Mouse (Mus musculus) midbrain, embryonic 12.5 days (tissue): ENCODE measurements at regions not wholly inside any gene's neighbourhood (a gene's known extent, or its start where the extent isn't known, plus 50 kb on each side); places are given as distances from the start of the nearest gene placed in this dataset.

Experiments used
- ATAC-seq: fragments of 200-750 bp; cut with Nextera tagmentation; 2 replicates; pipeline ENCODE4 v1.8.0; 2017; ENCODE audit warnings: low read depth, moderate TSS enrichment, moderate library complexity; ENCODE audit not compliant: low FRiP score
- H3K27ac ChIP-seq: fragments of 300-500 bp; sonication (generic); replicated peaks from 2 replicates; pipeline ENCODE4 v1.5.1; 2016; ENCODE audit warnings: mild to moderate bottlenecking
- H3K27me3 ChIP-seq: fragments of 300-500 bp; sonication (generic); 2 replicates; pipeline ENCODE4 v1.6.1; 2016; ENCODE audit warnings: mild to moderate bottlenecking
- H3K36me3 ChIP-seq: fragments of 300-500 bp; sonication (generic); 2 replicates; pipeline ENCODE4 v1.6.1; 2016
- H3K4me1 ChIP-seq: fragments of 300-500 bp; sonication (generic); 2 replicates; pipeline ENCODE4 v1.6.1; 2016
- H3K4me2 ChIP-seq: fragments of 300-500 bp; sonication (generic); replicated peaks from 2 replicates; pipeline ENCODE4 v1.6.1; 2016; ENCODE audit warnings: mild to moderate bottlenecking, moderate library complexity
- H3K4me3 ChIP-seq: fragments of 300-500 bp; sonication (generic); 2 replicates; pipeline ENCODE4 v1.5.1; 2016; ENCODE audit warnings: mild to moderate bottlenecking
- H3K9ac ChIP-seq: fragments of 300-500 bp; sonication (generic); replicated peaks from 2 replicates; pipeline ENCODE4 v1.6.1; 2016; ENCODE audit warnings: mild to moderate bottlenecking, moderate library complexity
- H3K9me3 ChIP-seq: fragments of 300-500 bp; sonication (generic); 2 replicates; pipeline ENCODE4 v1.6.1; 2016; ENCODE audit warnings: mild to moderate bottlenecking
- WGBS: fragments of 180-500 bp; shearing (Covaris S2); methylation state at CpG from one replicate; pipeline ENCODE4 v1.1.7; 2016; 5-methylcytosine and 5-hydroxymethylcytosine counted together

GRCm38 (mm10) chr10:117533541-117534386 is 95.5 kb upstream of the Cpm start:
- no peaks in the 10 kb centered on the region for H3K27me3 ChIP-seq
- H3K4me3 ChIP-seq: no peak overlapping the region
- 88% methylated on average over 8 of the region's 8 CpGs for WGBS
- H3K9ac ChIP-seq: no peak overlapping the region
- H3K4me2 ChIP-seq: no peak overlapping the region
- no peak for ATAC-seq
- no peak overlapping the region for H3K27ac ChIP-seq
- H3K36me3 ChIP-seq: no peaks in the 10 kb centered on the region
- H3K9me3 ChIP-seq: no peaks in the 10 kb centered on the region
- H3K4me1 ChIP-seq: no peaks in the 10 kb centered on the region

GRCm38 (mm10) chr10:117532750-117533540 is 96.4 kb upstream of the Cpm start:
- H3K4me1 ChIP-seq: no peaks in the 10 kb centered on the region
- H3K36me3 ChIP-seq: no peaks in the 10 kb centered on the region
- WGBS: 93% methylated on average over 1 of the region's 1 CpGs
- H3K27me3 ChIP-seq: no peaks in the 10 kb centered on the region
- H3K9ac ChIP-seq: no peak overlapping the region
- no peaks in the 10 kb centered on the region for H3K9me3 ChIP-seq
- no peak overlapping the region for H3K4me3 ChIP-seq
- no peak overlapping the region for H3K27ac ChIP-seq
- no peak overlapping the region for H3K4me2 ChIP-seq
- ATAC-seq: no peak

- ATAC-seq: no peak
- no peak overlapping the region for H3K9ac ChIP-seq
- WGBS: 86% methylated on average over 17 of the region's 17 CpGs
Observed at GRCm38 (mm10) chr10:117531798-117532747, 97.2 kb upstream of the Cpm start.

GRCm38 (mm10) chr10:117530859-117531602 is 98.3 kb upstream of the Cpm start:
- Histone ChIP-seq H3K4me3 (no peak overlapping the region), H3K27me3 (no peaks in the 10 kb centered on the region), H3K9me3 (no peaks in the 10 kb centered on the region), H3K27ac (no peak overlapping the region), H3K4me1 (no peaks in the 10 kb centered on the region), H3K4me2 (no peak overlapping the region), H3K9ac (no peak overlapping the region), H3K36me3 (no peaks in the 10 kb centered on the region)
- ATAC-seq: no peak
- WGBS: 83% methylated on average over 10 of the region's 10 CpGs

More at GRCm38 (mm10) chr10:117531798-117532747, 97.2 kb upstream of the Cpm start:
- Histone ChIP-seq H3K36me3 (no peaks in the 10 kb centered on the region), H3K27me3 (no peaks in the 10 kb centered on the region), H3K4me1 (no peaks in the 10 kb centered on the region), H3K4me2 (no peak overlapping the region), H3K27ac (no peak overlapping the region), H3K4me3 (no peak overlapping the region), H3K9me3 (no peaks in the 10 kb centered on the region)

- no peaks in the 10 kb centered on the region for H3K27me3 ChIP-seq
- H3K27ac ChIP-seq: no peak overlapping the region
- H3K4me3 ChIP-seq: no peak overlapping the region
- H3K9me3 ChIP-seq: no peaks in the 10 kb centered on the region
- H3K9ac ChIP-seq: no peak overlapping the region
- no peak for ATAC-seq
- H3K4me2 ChIP-seq: no peak overlapping the region
- H3K4me1 ChIP-seq: no peaks in the 10 kb centered on the region
- no peaks in the 10 kb centered on the region for H3K36me3 ChIP-seq
- 76% methylated on average over 15 of the region's 15 CpGs for WGBS
Observed at GRCm38 (mm10) chr10:117530007-117530858, 99.1 kb upstream of the Cpm start.

GRCm38 (mm10) chr10:117529269-117530006 is 99.9 kb upstream of the Cpm start:
- Histone ChIP-seq H3K9ac (no peak overlapping the region), H3K4me3 (no peak overlapping the region), H3K36me3 (no peaks in the 10 kb centered on the region), H3K9me3 (no peaks in the 10 kb centered on the region), H3K4me1 (no peaks in the 10 kb centered on the region), H3K4me2 (no peak overlapping the region), H3K27me3 (no peaks in the 10 kb centered on the region), H3K27ac (no peak overlapping the region)
- WGBS: 86% methylated on average over 7 of the region's 7 CpGs
- no peak for ATAC-seq

GRCm38 (mm10) chr10:117528575-117529268 is 100.6 kb upstream of the Cpm start:
- H3K9me3 ChIP-seq: no peaks in the 10 kb centered on the region
- H3K4me2 ChIP-seq: no peak overlapping the region
- H3K36me3 ChIP-seq: no peaks in the 10 kb centered on the region
- no peaks in the 10 kb centered on the region for H3K27me3 ChIP-seq
- ATAC-seq: no peak
- H3K27ac ChIP-seq: no peak overlapping the region
- no peak overlapping the region for H3K9ac ChIP-seq
- WGBS: 81% methylated on average over 8 of the region's 8 CpGs
- H3K4me1 ChIP-seq: no peaks in the 10 kb centered on the region
- no peak overlapping the region for H3K4me3 ChIP-seq

GRCm38 (mm10) chr10:117527979-117528378 is 101.3 kb upstream of the Cpm start:
- no peak for ATAC-seq
- Histone ChIP-seq H3K9ac (no peak overlapping the region), H3K27ac (no peak overlapping the region), H3K27me3 (no peaks in the 10 kb centered on the region), H3K4me1 (no peaks in the 10 kb centered on the region), H3K9me3 (no peaks in the 10 kb centered on the region), H3K4me3 (no peak overlapping the region), H3K4me2 (no peak overlapping the region), H3K36me3 (no peaks in the 10 kb centered on the region)
- 91% methylated on average over 6 of the region's 6 CpGs for WGBS

GRCm38 (mm10) chr10:117527243-117527642 is 102.1 kb upstream of the Cpm start:
- WGBS: 95% methylated on average over 5 of the region's 5 CpGs
- Histone ChIP-seq H3K27me3 (no peaks in the 10 kb centered on the region), H3K9ac (no peak overlapping the region), H3K36me3 (no peaks in the 10 kb centered on the region), H3K27ac (no peak overlapping the region), H3K4me3 (no peak overlapping the region), H3K9me3 (no peaks in the 10 kb centered on the region), H3K4me2 (no peak overlapping the region), H3K4me1 (no peaks in the 10 kb centered on the region)
- no peak for ATAC-seq

GRCm38 (mm10) chr10:117526834-117527188 is 102.5 kb upstream of the Cpm start:
- Histone ChIP-seq H3K27ac (no peak overlapping the region), H3K4me3 (no peak overlapping the region), H3K36me3 (no peaks in the 10 kb centered on the region), H3K4me1 (no peaks in the 10 kb centered on the region), H3K4me2 (no peak overlapping the region), H3K9ac (no peak overlapping the region), H3K27me3 (no peaks in the 10 kb centered on the region), H3K9me3 (no peaks in the 10 kb centered on the region)
- WGBS: 88% methylated on average over 3 of the region's 3 CpGs
- ATAC-seq: no peak
